Mouse (Mus musculus) brown adipose tissue, adult 24 weeks (tissue): ENCODE data around the gene Hirip3. TPM values are rescaled to one million over a fixed set of nuclear protein-coding genes. Genes with fewer than 3 reads are reported as not detected.

Experiments
- H3K27ac ChIP-seq: fragments of 200-500 bp; replicated peaks from 2 replicates; pipeline ENCODE4 v1.5.1; 2012; ENCODE audit warnings: low read depth, mild to moderate bottlenecking, low read length
- H3K4me1 ChIP-seq: fragments of 200-500 bp; 2 replicates; pipeline ENCODE4 v1.6.1; 2012; ENCODE audit warnings: low read length, mixed read lengths; ENCODE audit not compliant: control insufficient read depth, insufficient read depth, insufficient read length
- H3K4me3 ChIP-seq: fragments of 200-500 bp; 2 replicates; pipeline ENCODE4 v1.5.1; 2012; ENCODE audit warnings: low read depth, mild to moderate bottlenecking, low read length, moderate library complexity; ENCODE audit not compliant: insufficient read depth
- polyA plus RNA-seq: library from polyadenylated mRNA; stranded (reverse); fragments of >200 nt; gene quantifications from 2 replicates; pipeline ENCODE4 v1.2.4, GENCODE M21; 2012; ENCODE audit not compliant: missing spikeins, insufficient read depth, insufficient read length

Gene Hirip3
- polyA plus RNA-seq, result 6.1 and 7.4 TPM in 2 replicates

- Histone ChIP-seq H3K4me1 (peaks cover 4% of the 10 kb centered on the region; the same call in 1 of the 2 replicates), H3K4me3 (peak within 1 kb of the TSS; percentile 96), H3K27ac (peak within 1 kb of the TSS; percentile 75)
Measured at GRCm38 (mm10) chr7:126861429-126862130, at the start of gene Hirip3. Gene Hirip3, plus strand, starts transcription at chr7:126861972.

GRCm38 (mm10) chr7:126815726-126816222 is 46.0 kb upstream of the Hirip3 start:
- H3K4me3 ChIP-seq, result no peak overlapping the region
- H3K27ac ChIP-seq, result peak overlapping the region; percentile 97
- peaks cover 8% of the 10 kb centered on the region for H3K4me1 ChIP-seq

- peaks cover 8% of the 10 kb centered on the region for H3K4me1 ChIP-seq
- peak overlapping the region; percentile 99 for H3K27ac ChIP-seq
- no peak overlapping the region for H3K4me3 ChIP-seq
Measured at GRCm38 (mm10) chr7:126816494-126816893, 45.3 kb upstream of the Hirip3 start.

- no peak overlapping the region for H3K4me3 ChIP-seq
- peak overlapping the region; percentile 99 for H3K27ac ChIP-seq
- peaks cover 13% of the 10 kb centered on the region for H3K4me1 ChIP-seq
Measured at GRCm38 (mm10) chr7:126817595-126817994, 44.2 kb upstream of the Hirip3 start.

- Histone ChIP-seq H3K4me1 (peaks cover 10% of the 10 kb centered on the region), H3K4me3 (no peak overlapping the region), H3K27ac (no peak overlapping the region)
Measured at GRCm38 (mm10) chr7:126818818-126819217, 43.0 kb upstream of the Hirip3 start.

- peaks cover 9% of the 10 kb centered on the region for H3K4me1 ChIP-seq
- no peak overlapping the region for H3K4me3 ChIP-seq
- H3K27ac ChIP-seq, result peak overlapping the region; percentile 84
Measured at GRCm38 (mm10) chr7:126821835-126822511, 39.8 kb upstream of the Hirip3 start.

- H3K4me1 ChIP-seq, result peaks cover 9% of the 10 kb centered on the region
- H3K4me3 ChIP-seq, result peak overlapping the region; percentile 15
- H3K27ac ChIP-seq, result peak overlapping the region; percentile 84
Measured at GRCm38 (mm10) chr7:126822741-126823140, 39.0 kb upstream of the Hirip3 start.

- peaks cover 9% of the 10 kb centered on the region for H3K4me1 ChIP-seq
- H3K4me3 ChIP-seq, result peak overlapping the region; percentile 59
- H3K27ac ChIP-seq, result peak overlapping the region; percentile 68
Measured at GRCm38 (mm10) chr7:126823202-126823711, 38.5 kb upstream of the Hirip3 start.

GRCm38 (mm10) chr7:126823940-126824339 is 37.8 kb upstream of the Hirip3 start:
- H3K4me3 ChIP-seq, result peak overlapping the region; percentile 25

GRCm38 (mm10) chr7:126825403-126825802 is 36.4 kb upstream of the Hirip3 start:
- no peak overlapping the region for H3K4me3 ChIP-seq

More at GRCm38 (mm10) chr7:126823940-126824339, 37.8 kb upstream of the Hirip3 start:
- H3K27ac ChIP-seq, result no peak overlapping the region; the same call in 1 of the 2 replicates
- peaks cover 9% of the 10 kb centered on the region for H3K4me1 ChIP-seq

GRCm38 (mm10) chr7:126825952-126826351 is 35.8 kb upstream of the Hirip3 start:
- peaks cover 9% of the 10 kb centered on the region for H3K4me1 ChIP-seq
- H3K4me3 ChIP-seq, result no peak overlapping the region
- H3K27ac ChIP-seq, result no peak overlapping the region

More at GRCm38 (mm10) chr7:126825403-126825802, 36.4 kb upstream of the Hirip3 start:
- no peak overlapping the region for H3K27ac ChIP-seq
- H3K4me1 ChIP-seq, result peaks cover 9% of the 10 kb centered on the region

GRCm38 (mm10) chr7:126831539-126831938 is 30.2 kb upstream of the Hirip3 start, which contains the start of gene 4930451I11Rik:
Gene 4930451I11Rik, minus strand, starts transcription at chr7:126831639.
- Histone ChIP-seq H3K4me3 (peak within 1 kb of the TSS; percentile 44), H3K27ac (no peak within 1 kb of the TSS), H3K4me1 (no peaks in the 10 kb centered on the region)

- no peak overlapping the region for H3K27ac ChIP-seq
- peak overlapping the region; percentile 44 for H3K4me3 ChIP-seq
- H3K4me1 ChIP-seq, result no peaks in the 10 kb centered on the region
Measured at GRCm38 (mm10) chr7:126832036-126832598, 29.7 kb upstream of the Hirip3 start.

- Histone ChIP-seq H3K27ac (no peak overlapping the region), H3K4me1 (no peaks in the 10 kb centered on the region)
Measured at GRCm38 (mm10) chr7:126833294-126833693, 28.5 kb upstream of the Hirip3 start.

GRCm38 (mm10) chr7:126843276-126843675 is 18.5 kb upstream of the Hirip3 start:
- no peak overlapping the region for H3K4me3 ChIP-seq
- no peaks in the 10 kb centered on the region for H3K4me1 ChIP-seq
- no peak overlapping the region for H3K27ac ChIP-seq

More at GRCm38 (mm10) chr7:126833294-126833693, 28.5 kb upstream of the Hirip3 start:
- no peak overlapping the region for H3K4me3 ChIP-seq
